Mouse (Mus musculus) midbrain, embryonic 13.5 days (tissue): ENCODE data around the gene Trim6. TPM values are rescaled to one million over a fixed set of nuclear protein-coding genes. Genes with fewer than 3 reads are reported as not detected.
"Not testable (repeated sequence)": the region's sequence is repeated elsewhere in the genome, so short reads cannot be mapped to it uniquely, and the experiment has no call there.

Experiments used
- ATAC-seq: fragments of 200-750 bp; cut with Nextera tagmentation; 2 replicates; pipeline ENCODE4 v1.8.0; 2017; ENCODE audit warnings: mild to moderate bottlenecking, moderate TSS enrichment, moderate library complexity
- H3K27ac ChIP-seq: fragments of 300-500 bp; sonication (generic); 2 replicates; pipeline ENCODE4 v1.5.1; 2015; ENCODE audit warnings: inconsistent platforms, mild to moderate bottlenecking, moderate library complexity
- H3K27me3 ChIP-seq: fragments of 300-500 bp; sonication (generic); 2 replicates; pipeline ENCODE4 v1.6.1; 2015; ENCODE audit warnings: mild to moderate bottlenecking, inconsistent platforms
- H3K36me3 ChIP-seq: fragments of 300-500 bp; sonication (generic); 2 replicates; pipeline ENCODE4 v1.6.1; 2015; ENCODE audit warnings: mild to moderate bottlenecking, inconsistent platforms
- H3K4me1 ChIP-seq: fragments of 300-500 bp; sonication (generic); replicated peaks from 2 replicates; pipeline ENCODE4 v1.6.1; 2015; ENCODE audit warnings: inconsistent platforms
- H3K4me2 ChIP-seq: fragments of 300-500 bp; sonication (generic); replicated peaks from 2 replicates; pipeline ENCODE4 v1.6.1; 2015; ENCODE audit warnings: moderate library complexity, mild to moderate bottlenecking, inconsistent platforms
- H3K4me3 ChIP-seq: fragments of 300-500 bp; sonication (generic); replicated peaks from 2 replicates; pipeline ENCODE4 v1.5.1; 2015; ENCODE audit warnings: mild to moderate bottlenecking, inconsistent platforms
- H3K9ac ChIP-seq: fragments of 300-500 bp; sonication (generic); replicated peaks from 2 replicates; pipeline ENCODE4 v1.6.1; 2015; ENCODE audit warnings: mild to moderate bottlenecking, inconsistent platforms
- H3K9me3 ChIP-seq: fragments of 300-500 bp; sonication (generic); 2 replicates; pipeline ENCODE4 v1.6.1; 2016; ENCODE audit warnings: mild to moderate bottlenecking, inconsistent platforms
- WGBS: fragments of 180-500 bp; shearing (Covaris S2); methylation state at CpG from one replicate; pipeline ENCODE4 v1.1.7; 2015; 5-methylcytosine and 5-hydroxymethylcytosine counted together
- polyA plus RNA-seq: library from polyadenylated mRNA; unstranded; fragments of >200 nt; fragmentation: Nextera tagmentation; extraction: Ambion mirVana; gene quantifications from 2 replicates; pipeline ENCODE4 v1.2.1, GENCODE M21; 2015

The Trim6 gene
- polyA plus RNA-seq, 1 experiment from 2014 or later: 0.32 TPM

DNA sequence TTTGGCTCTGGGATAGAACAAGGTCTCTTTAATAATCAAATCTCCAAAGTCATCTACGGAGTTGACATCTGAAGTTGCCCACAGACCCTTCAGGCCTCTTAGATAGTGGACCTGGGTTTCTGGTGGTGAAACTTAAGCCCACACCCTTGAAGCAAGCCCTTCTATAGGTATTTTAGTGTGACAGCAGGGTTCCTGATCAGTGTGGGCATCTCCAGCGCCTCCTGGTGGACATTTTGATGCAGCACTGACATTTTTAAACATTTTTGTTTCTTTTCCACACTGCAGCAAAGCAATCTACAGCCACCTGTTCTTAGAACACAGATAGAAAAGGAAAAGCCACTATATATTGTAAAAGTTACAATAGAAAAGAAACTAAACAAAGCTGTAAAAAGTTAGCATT is 12.6 kb downstream of the Trim6 start:
- no peaks in the 10 kb centered on the region for H3K9me3 ChIP-seq
- 35% methylated on average over 2 of the region's 2 CpGs for WGBS
- H3K4me3 ChIP-seq: no peak overlapping the region
- no peaks in the 10 kb centered on the region for H3K27me3 ChIP-seq
- no peak overlapping the region for H3K9ac ChIP-seq
- H3K36me3 ChIP-seq: no peaks in the 10 kb centered on the region
- no peak overlapping the region for H3K27ac ChIP-seq
- H3K4me2 ChIP-seq: no peak overlapping the region
- ATAC-seq: no peak
- no peaks in the 10 kb centered on the region for H3K4me1 ChIP-seq

GRCm38 (mm10) chr7:104240857-104241256 is 22.3 kb downstream of the Trim6 start:
- peaks cover 3% of the 10 kb centered on the region; the same call in 1 of the 2 replicates for H3K4me1 ChIP-seq
- no peak overlapping the region for H3K27ac ChIP-seq
- H3K9ac ChIP-seq: no peak overlapping the region
- H3K36me3 ChIP-seq: no peaks in the 10 kb centered on the region
- ATAC-seq: no peak
- H3K9me3 ChIP-seq: no peaks in the 10 kb centered on the region
- H3K4me3 ChIP-seq: no peak overlapping the region
- no peaks in the 10 kb centered on the region for H3K27me3 ChIP-seq
- H3K4me2 ChIP-seq: no peak overlapping the region

DNA sequence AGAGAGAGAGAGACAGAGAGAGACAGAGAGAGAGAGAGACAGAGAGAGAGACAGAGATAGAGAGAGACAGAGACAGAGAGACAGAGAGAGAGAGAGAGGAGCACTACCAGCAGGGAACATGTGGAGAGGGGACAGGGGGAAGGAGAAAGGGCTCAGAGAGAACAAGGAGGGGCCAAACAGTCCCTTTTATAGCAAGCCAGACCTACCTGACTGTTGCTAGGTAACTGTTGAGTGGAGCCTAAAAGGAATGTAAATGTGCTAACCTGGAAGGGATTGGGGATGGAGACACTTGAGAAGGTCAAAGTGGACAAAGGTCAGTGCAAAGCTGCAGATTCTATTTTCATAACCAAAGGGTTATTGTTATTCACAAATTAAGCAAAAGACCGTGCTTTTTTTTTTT is 25.0 kb downstream of the Trim6 start:
- 47% methylated on average over 1 of the region's 1 CpGs for WGBS
- H3K4me3 ChIP-seq: no peak overlapping the region

DNA sequence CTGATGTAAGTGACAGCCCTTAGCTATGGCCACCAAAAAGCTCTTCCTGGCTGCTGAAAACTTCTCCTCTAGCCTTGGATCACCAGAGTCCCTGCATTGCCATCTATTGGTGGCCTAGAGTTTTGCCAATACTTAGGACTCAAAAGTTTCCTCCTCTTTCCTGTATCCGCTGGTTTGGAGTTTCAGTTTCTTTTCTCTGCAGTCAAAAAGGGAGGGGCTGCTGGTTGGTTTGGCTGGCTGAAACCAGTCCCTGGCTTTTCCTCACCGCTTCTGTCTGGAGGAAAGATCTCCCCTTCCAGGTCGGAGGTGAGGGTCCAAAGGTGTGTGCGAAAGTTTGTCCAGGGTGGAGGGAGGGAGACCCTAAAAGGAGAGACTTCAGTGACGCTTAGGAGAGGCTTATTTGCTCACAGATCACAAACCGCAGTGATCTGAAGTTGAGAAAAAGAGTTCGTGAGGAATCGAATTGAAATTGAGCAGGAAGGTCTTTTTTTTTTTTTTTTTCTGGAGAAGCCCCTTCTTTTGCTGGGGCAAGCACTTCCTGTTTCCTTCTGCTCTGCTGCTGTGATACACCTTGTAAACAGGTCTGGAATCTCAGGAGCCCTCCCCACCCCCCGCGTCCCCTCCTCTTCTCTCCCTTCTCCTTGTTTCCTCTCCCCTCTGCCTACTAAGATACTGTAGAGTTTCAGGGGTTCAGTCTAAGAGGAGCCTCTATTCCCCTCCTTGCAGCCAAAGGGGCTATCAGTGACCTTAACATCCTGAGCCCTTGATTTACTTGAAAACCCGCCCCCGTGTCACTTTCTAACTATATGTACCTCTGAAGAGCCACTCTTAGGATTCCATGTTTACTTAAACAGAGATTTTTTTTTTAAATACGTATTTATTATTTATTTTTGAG is 25.9 kb downstream of the Trim6 start, which contains the start of gene Trim34a:
Trim34a (plus strand) TSS at position 171 of the 895 bp plus-strand sequence.
- no peak within 1 kb of the TSS for H3K27ac ChIP-seq
- no peak within 1 kb of the TSS for H3K9ac ChIP-seq
- H3K4me1 ChIP-seq: peaks cover 3% of the 10 kb centered on the region; the same call in 1 of the 2 replicates
- no peaks in the 10 kb centered on the region for H3K36me3 ChIP-seq
- no peaks in the 10 kb centered on the region for H3K9me3 ChIP-seq
- 0 out of 2 replicates have a peak, but pooled peaks have one; percentile 40 for ATAC-seq
- H3K4me2 ChIP-seq: peak within 1 kb of the TSS; percentile 41
- H3K4me3 ChIP-seq: peak within 1 kb of the TSS; percentile 31
- no peaks in the 10 kb centered on the region for H3K27me3 ChIP-seq
- WGBS: 9% methylated on average over 13 of the region's 13 CpGs

More for the DNA sequence above, 25.0 kb downstream of the Trim6 start:
- H3K9me3 ChIP-seq: no peaks in the 10 kb centered on the region
- no peak overlapping the region for H3K9ac ChIP-seq
- no peak overlapping the region for H3K4me2 ChIP-seq
- ATAC-seq: no peak
- H3K4me1 ChIP-seq: peaks cover 3% of the 10 kb centered on the region; the same call in 1 of the 2 replicates
- no peaks in the 10 kb centered on the region for H3K36me3 ChIP-seq
- H3K27ac ChIP-seq: no peak overlapping the region
- H3K27me3 ChIP-seq: no peaks in the 10 kb centered on the region

- not testable (repeated sequence) for ATAC-seq, H3K9ac ChIP-seq, H3K27ac ChIP-seq, H3K4me3 ChIP-seq, H3K27me3 ChIP-seq, H3K4me1 ChIP-seq, H3K4me2 ChIP-seq, H3K36me3 ChIP-seq, H3K9me3 ChIP-seq
- WGBS: 87% methylated on average over 4 of the region's 4 CpGs
Measured at GRCm38 (mm10) chr7:104260380-104260779, 41.8 kb downstream of the Trim6 start.

- not testable (repeated sequence) for H3K27me3 ChIP-seq, H3K4me1 ChIP-seq, H3K9me3 ChIP-seq, H3K9ac ChIP-seq, ATAC-seq, H3K36me3 ChIP-seq, H3K27ac ChIP-seq, H3K4me3 ChIP-seq, H3K4me2 ChIP-seq
- WGBS: 94% methylated on average over 4 of the region's 5 CpGs
Measured at GRCm38 (mm10) chr7:104265335-104265734, 46.7 kb downstream of the Trim6 start.

DNA sequence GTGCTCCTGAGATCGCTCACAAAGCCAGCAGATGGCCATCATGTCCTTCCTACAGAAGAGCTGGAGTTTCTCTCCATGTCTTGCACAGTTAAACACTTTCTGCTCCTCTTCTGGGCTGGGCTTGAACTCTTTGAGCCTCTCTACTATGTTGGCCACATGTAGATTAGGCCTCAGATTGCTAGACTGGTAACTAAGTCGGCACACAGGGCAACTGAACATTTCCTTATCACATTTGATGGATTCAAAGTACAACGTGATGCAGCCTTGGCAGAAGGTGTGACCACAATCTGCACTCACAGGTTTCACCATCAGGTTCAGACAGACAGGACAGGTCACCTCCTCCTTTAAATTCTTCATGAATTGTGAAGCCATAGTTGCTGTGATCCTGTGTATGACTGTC is 60.8 kb downstream of the Trim6 start:
- H3K27ac ChIP-seq, H3K4me1 ChIP-seq, H3K4me2 ChIP-seq, H3K36me3 ChIP-seq, H3K4me3 ChIP-seq, H3K9me3 ChIP-seq, ATAC-seq, H3K27me3 ChIP-seq, H3K9ac ChIP-seq: not testable (repeated sequence)
- WGBS: 83% methylated on average over 3 of the region's 3 CpGs

Other genes starting within 250 kb of the Trim6 start
- gene Olfr635, start 247.6 kb upstream of the Trim6 start, polyA plus RNA-seq: 0.03 TPM in 1 of 2 replicates, not detected in the other
- not detected in 2 replicates for gene Olfr638, start 220.0 kb upstream of the Trim6 start, polyA plus RNA-seq
- 0.03 TPM in 1 of 2 replicates, not detected in the other for gene Olfr639, start 201.5 kb upstream of the Trim6 start, polyA plus RNA-seq
- gene Olfr640, start 193.2 kb upstream of the Trim6 start, polyA plus RNA-seq: not detected in 2 replicates
- not detected in 2 replicates for gene Olfr641, start 183.3 kb upstream of the Trim6 start, polyA plus RNA-seq
- not detected in 2 replicates for gene Olfr642, start 166.1 kb upstream of the Trim6 start, polyA plus RNA-seq
- gene 4930516K23Rik, start 157.3 kb upstream of the Trim6 start, polyA plus RNA-seq: not detected in 2 replicates
- gene Olfr644, start 146.9 kb upstream of the Trim6 start, polyA plus RNA-seq: not detected in 2 replicates
- not detected in 2 replicates for gene Olfr645, start 133.3 kb upstream of the Trim6 start, polyA plus RNA-seq
- not detected in 2 replicates for gene Olfr646, start 113.9 kb upstream of the Trim6 start, polyA plus RNA-seq
- gene Ubqln5, start 89.0 kb upstream of the Trim6 start, polyA plus RNA-seq: not detected in 2 replicates
- not detected in 2 replicates for gene Olfr643, start 81.4 kb upstream of the Trim6 start, polyA plus RNA-seq
- not detected in 2 replicates for gene Ubqln3, start 75.5 kb upstream of the Trim6 start, polyA plus RNA-seq
- gene Ubqlnl, start 68.2 kb upstream of the Trim6 start, polyA plus RNA-seq: not detected in 2 replicates
- gene Olfm5, start 54.0 kb upstream of the Trim6 start, polyA plus RNA-seq: not detected in 2 replicates
- 0.26 and 0.46 TPM in 2 replicates for gene Olfr648, start 35.4 kb upstream of the Trim6 start, polyA plus RNA-seq
- gene Olfr649, start 22.8 kb upstream of the Trim6 start, polyA plus RNA-seq: not detected in 2 replicates
- 0.46 and 0.75 TPM in 2 replicates for gene Trim34a, start 25.7 kb downstream of the Trim6 start, polyA plus RNA-seq
- not detected in 2 replicates for gene Trim5, start 69.3 kb downstream of the Trim6 start, polyA plus RNA-seq
- 1.4 and 2.0 TPM in 2 replicates for gene Trim12a, start 96.7 kb downstream of the Trim6 start, polyA plus RNA-seq
- not detected in 2 replicates for gene Trim34b, start 110.7 kb downstream of the Trim6 start, polyA plus RNA-seq
- gene Trim12c, start 134.6 kb downstream of the Trim6 start, polyA plus RNA-seq: 1.1 and 1.5 TPM in 2 replicates
- gene Trim30b, start 151.1 kb downstream of the Trim6 start, polyA plus RNA-seq: not detected in 2 replicates
- not detected in 2 replicates for gene Trim30c, start 182.0 kb downstream of the Trim6 start, polyA plus RNA-seq
- gene Trim30a, start 246.4 kb downstream of the Trim6 start, polyA plus RNA-seq: 0.26 and 0.70 TPM in 2 replicates